Mouse (Mus musculus) MEL-GATA-1-ER (cell line): ENCODE results near the gene Atg16l1.

ENCODE experiments used
- DNase-seq: peaks from one replicate; pipeline ENCODE4 v3.0.0-alpha.2; 2012; ENCODE audit warnings: low read depth; ENCODE audit errors: extremely low read depth

Gene Atg16l1

DNA sequence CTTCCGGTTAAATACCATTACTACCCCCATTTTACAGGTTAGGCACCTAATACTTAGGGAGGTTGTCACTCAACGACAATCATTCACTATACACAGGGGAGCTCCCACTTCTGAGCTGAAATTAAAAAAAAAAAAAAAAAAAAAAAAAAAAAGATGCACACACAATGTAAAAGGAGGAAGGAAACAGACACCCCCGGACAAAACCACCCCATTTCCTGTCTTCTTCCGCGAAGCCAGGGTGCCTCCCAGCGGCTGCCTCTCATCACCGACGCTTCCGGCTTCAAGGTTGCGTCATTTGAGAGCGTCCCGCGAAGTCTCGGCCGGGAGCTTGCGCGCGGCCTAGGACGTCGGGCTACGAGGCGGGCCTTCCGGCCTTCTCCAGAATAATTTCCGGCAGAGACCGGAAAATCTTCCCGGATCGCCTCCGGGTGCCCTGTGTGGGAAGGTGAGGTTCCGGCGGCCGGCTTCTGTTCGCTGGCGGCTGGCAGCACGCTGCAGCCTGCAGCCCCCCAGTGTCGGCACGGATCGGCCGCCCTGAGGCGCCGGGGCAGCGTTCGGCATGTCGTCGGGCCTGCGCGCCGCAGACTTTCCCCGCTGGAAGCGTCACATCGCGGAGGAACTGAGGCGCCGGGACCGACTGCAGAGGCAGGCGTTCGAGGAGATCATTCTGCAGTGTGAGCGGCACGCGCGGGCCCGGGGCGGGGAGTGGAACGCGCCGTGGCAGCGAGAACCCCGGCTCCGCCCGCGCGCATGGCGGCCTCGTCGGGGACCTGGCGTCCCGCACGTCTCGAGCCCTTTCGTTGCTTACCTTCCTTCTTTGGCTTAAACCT, at the start of gene Atg16l1:
Atg16l1 (plus strand) TSS at position 230 of the 830 bp plus-strand sequence.
- peak; percentile 93 for DNase-seq

GRCm38 (mm10) chr1:87706361-87706760, 49.3 kb upstream of the Atg16l1 start:
- DNase-seq: no peak

DNA sequence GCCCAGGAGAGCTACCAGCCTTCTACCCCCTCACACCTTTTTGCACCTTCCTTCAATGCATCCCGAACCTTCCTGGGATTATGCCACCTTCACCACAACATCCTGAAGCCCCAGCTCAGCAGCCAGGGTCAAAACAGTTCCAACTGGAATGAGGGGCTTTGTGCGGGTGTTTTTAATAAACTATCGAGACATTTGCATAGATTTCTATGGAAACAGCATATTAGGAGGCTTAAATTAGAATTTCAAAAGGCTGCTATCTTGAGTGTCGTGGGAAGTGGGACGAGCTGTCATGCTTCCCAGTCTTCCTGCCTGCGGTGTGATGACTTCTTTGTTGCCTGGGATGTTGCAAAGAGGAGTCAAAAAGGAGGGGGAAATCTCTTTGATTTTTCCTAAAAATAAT, 46.6 kb upstream of the Atg16l1 start:
- no peak for DNase-seq

GRCm38 (mm10) chr1:87709661-87710270, 45.9 kb upstream of the Atg16l1 start:
- DNase-seq: no peak

DNA sequence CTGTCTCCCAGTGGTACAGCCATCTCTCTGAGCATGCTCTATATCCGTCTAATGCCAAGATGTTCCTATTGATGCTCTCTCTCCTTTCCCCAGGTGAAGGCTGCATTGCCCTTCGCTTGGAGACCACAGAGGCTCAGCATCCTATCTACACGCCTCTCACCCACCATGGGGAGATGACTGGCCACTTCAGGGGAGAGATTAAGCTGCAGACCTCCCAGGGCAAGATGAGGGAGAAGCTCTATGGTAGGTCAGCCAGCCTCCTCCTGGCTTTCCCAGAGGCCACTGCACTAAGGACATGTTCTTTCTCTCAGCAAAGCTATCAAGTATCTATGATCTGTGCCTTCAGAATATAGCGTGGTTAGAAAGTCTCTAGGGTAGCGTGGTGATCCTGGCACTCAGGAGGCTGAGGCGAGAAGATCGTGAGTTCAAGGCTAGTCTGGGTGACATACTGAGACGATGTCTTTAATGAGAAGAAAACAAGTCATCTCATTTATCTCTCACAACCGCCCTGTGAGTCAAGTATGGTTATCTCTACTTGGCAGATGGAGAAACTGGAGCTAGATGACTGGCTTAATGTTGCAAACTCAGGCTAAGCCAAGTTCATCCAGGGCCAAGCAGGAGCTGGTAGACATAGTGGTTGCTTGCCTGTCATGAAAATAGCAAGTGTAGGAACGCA, 43.6 kb upstream of the Atg16l1 start:
- DNase-seq: peak; percentile 89

DNA sequence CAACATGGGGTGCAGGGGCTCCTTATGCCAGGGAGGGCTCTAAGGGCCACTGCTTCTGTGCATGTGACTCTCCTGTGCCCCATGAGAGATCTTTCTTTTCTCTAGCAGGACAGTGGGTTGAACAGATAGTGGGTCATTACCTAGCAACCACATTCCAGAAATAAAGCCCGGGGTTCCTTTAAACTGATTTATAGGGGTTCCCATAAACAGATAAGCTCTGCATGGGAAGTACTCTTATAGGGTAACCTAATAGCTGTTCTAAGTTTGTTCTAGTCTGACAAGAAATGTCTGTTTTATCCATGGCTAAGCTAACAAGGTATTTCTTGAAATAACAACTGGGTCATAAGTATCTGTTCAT, 43.1 kb upstream of the Atg16l1 start:
- DNase-seq: no peak

- no peak for DNase-seq
Measured at GRCm38 (mm10) chr1:87721382-87721781, 34.3 kb upstream of the Atg16l1 start.

GRCm38 (mm10) chr1:87722081-87722480, 33.6 kb upstream of the Atg16l1 start:
- DNase-seq: no peak

GRCm38 (mm10) chr1:87723351-87723750, 32.3 kb upstream of the Atg16l1 start:
- DNase-seq: no peak

- DNase-seq: no peak
Measured at GRCm38 (mm10) chr1:87729070-87729469, 26.6 kb upstream of the Atg16l1 start.

DNA sequence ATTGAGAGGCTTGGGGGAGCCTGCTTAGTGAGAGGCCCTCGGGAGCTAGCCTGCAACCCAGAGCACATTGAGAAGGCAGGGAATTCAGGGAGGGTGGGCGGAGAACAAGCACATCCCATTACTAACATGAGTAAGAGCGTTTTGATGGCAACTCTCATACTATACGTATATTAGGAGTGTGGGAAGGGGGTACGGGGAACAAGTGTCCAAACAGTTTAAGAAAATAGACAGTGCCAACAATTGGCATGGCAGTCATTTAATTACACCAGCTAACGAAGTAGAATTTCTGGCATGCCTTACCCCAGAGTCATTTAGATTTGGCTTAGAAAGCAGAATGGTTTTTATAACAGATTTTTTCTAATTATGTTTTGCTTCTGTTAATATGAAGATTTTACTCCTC, 25.8 kb upstream of the Atg16l1 start:
- DNase-seq: no peak

GRCm38 (mm10) chr1:87730271-87730670, 25.4 kb upstream of the Atg16l1 start:
- DNase-seq: no peak

- DNase-seq: no peak
Measured at GRCm38 (mm10) chr1:87733212-87733611, 22.5 kb upstream of the Atg16l1 start.

GRCm38 (mm10) chr1:87734153-87734552, 21.5 kb upstream of the Atg16l1 start:
- no peak for DNase-seq

DNA sequence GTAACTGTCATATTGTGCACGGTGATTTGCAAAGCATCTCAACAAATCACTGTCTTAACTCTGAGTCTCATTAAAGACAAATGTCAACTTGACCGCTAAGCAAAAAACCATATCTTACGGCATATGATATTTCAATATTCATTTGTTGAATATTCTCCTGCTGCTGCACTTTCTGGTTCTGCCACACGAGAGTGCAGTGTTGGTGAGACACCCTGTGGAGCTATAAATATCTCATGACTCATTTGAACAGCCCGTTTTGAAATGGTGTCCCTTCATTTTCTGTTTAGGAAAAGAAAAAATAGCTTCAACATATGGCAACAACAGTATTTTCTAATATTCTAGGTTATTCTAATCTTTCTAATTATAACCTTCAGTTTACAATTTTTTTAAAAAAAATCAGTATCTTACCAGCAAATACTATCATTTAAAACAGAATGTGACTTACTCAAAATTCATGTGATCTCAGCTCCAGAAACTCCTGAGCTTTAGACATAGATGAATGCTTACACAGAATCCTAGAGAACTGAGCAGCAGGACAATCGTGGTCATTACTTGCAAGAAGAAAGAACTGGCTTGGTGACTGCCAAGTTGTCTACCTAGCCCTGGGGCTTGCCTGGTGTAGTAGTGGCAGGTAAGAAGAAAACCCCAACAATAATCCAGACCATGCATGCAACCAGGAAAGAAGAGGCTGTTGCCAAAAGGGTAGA, 14.9 kb upstream of the Atg16l1 start:
- no peak for DNase-seq

DNA sequence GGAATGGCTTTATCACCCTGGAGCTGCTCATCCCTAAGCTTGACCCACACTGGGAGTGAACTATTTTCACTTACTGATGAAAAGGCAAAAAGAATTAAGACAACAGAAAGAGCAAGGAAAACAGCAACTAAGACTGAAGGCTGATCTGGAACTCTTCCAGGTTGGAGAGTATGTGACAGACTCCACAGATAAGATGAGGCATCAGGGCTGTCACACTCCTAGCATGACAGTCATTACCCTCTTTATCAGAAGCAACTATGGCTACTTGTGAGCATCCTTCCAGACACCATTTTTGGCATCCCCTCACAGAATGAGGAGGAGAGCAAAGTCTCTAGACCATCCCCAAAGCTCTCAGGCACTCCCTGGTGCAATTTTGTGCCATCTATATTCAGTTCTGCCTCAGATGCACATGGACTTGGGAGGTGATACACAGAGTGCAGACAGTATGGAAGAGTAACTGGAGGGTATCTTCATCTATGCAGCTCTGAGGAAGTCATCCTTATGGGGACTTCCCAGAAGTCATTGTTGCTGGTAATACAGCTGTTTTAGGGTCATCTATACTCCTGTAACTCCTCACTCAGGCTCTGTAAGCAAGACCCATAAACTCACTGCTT, 6.2 kb upstream of the Atg16l1 start:
- no peak for DNase-seq

- no peak for DNase-seq
Measured at GRCm38 (mm10) chr1:87763821-87764220, 8.2 kb downstream of the Atg16l1 start.

GRCm38 (mm10) chr1:87765741-87766140, 10.1 kb downstream of the Atg16l1 start:
- no peak for DNase-seq

GRCm38 (mm10) chr1:87766233-87766632, 10.6 kb downstream of the Atg16l1 start:
- DNase-seq: no peak

DNA sequence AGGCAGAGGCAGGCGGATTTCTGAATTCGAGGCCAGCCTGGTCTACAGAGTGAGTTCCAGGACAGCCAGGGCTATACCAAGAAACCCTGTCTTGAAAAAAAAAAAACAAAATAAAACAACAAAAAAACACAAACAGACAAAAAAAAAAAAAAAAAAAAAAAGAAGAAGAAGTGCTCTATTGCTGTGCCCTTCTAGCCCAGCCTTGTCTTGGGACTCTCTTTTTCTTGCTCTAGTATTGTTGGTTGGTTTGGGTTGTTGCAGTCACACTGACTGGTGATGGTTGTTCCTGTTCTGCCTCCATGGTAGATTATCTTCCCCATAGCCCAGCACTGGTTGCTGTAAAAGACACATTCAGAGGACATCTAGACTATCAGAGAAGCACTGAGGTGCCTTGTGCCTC, 13.6 kb downstream of the Atg16l1 start:
- DNase-seq: peak; percentile 47

GRCm38 (mm10) chr1:87770486-87770885, 14.8 kb downstream of the Atg16l1 start:
- DNase-seq: peak; percentile 90
